Mouse (Mus musculus) thymus, postnatal 10 days (tissue): ENCODE measurements around the gene Gigyf1.
A peak's percentile ranks its signal among the peaks of the same experiment; 100 is the strongest.

Experiments
- DNase-seq, 2 experiments: peaks; one replicate each; pipeline ENCODE4 v3.0.0; 2021; ENCODE audit warnings: low spot score in 2 of 2

Gene Gigyf1

DNA sequence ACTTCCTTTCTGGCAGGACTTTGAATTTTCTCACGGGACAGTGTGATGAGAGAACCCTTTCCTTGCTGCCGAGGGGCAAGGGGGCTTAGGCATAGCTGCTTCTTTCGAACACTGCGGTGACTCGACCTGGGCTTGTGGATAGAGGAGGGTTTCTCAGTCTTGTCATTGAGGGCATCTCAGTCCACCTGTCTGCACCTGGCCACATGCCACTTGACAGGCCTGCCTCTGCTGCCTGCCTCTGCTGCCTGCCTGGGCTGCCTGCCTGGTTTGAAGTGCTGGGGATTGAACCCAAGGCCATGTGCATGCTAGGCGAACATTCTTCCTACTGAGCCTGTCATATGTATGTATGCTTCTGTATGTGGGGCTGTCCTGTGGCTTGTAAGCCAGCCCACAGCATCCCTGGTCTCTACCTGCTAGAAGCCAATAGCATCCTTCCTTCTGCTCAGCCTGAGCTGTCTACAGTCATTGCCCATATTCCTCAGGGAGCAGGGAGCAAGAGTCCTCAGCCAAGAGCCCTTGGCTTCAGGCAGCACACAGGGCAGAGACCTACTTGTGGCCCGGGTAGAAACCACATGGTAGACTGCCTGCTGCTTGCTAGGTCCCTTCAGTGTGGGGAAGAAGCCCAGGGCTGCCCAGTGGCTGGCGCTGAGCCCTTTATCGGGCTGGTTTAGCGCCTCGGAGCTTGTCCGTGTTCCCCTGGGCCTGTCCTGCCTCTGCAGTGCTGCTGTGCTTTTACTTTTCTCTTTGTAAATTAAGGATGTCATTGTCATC is 4.2 kb upstream of the Gigyf1 start:
- no peak for DNase-seq

DNA sequence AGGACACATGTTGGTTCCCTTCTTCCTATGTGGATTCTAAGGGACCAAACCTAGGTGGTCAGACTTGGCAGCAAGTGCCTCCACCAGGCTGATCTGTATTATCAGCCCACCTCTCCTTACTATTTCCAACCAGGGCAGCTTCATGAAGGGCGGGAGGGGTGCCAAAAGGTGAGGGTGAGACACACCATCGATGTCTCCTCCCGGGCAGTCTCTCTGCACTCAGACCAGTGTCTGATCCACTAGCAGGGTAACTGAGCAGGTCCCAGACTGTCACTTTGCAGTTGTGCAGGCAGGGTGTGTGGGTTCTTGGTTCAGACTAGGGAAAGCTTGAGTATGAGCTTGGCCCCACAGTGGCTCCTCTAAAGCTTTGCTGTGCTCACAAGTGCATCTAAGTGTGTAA is 3.5 kb upstream of the Gigyf1 start:
- DNase-seq, result no peak

GRCm38 (mm10) chr5:137519691-137520550 is 1.6 kb downstream of the Gigyf1 start:
- DNase-seq, result no peak

DNA sequence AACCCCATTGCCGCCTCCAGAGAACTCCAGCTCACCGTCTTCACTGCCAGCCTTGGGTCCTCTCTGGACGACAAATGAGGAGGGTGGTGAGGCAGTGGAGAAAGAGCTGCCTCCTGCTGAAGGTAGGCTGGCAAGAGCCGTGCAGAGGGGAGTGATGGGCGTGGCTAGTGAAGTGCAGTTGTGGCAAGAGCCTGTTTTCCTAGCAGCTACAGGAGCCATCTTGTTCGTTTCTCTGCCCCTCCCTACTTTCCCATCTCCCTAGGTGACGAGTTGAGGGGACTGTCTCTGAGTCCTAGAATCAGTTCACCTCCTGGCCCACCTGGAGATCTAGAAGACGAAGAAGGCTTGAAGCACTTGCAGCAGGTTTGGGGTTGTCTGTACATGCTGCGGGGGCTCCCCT is 3.5 kb downstream of the Gigyf1 start:
- no peak for DNase-seq

DNA sequence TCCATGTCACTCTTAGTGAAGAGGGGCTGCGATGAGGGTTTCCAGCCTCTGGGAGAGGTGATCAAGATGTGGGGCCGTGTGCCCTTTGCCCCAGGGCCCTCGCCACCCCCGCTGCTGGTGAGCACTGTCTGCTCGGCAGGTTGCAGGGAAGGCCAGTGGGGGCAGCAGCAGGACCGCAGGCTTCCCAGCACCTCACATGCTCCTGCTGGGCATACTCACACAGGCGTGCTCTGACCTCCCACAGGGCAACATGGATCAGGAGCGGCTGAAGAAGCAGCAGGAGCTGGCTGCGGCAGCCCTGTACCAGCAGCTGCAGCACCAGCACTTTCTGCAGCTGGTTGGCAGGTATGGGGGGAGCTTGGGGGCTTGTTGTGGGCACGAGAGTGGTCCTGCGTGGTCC is 4.4 kb downstream of the Gigyf1 start:
- no peak for DNase-seq

- no peak for DNase-seq
These were observed 5.3 kb downstream of the Gigyf1 start for GRCm38 (mm10) chr5:137523396-137524250.

DNA sequence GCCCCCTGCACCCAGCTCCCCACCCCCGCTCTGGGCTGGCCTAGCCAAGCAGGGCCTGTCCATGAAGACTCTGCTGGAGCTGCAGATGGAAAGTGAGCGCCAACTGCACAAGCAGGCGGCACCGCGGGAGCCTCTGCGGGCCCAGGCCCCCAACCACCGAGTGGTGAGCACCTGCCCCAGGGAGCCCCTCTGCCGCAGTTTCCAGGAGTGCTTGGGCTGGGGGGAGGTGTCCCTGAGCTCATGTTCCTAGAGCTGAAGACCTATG is 5.8 kb downstream of the Gigyf1 start:
- no peak for DNase-seq

GRCm38 (mm10) chr5:137524671-137525070 is 6.3 kb downstream of the Gigyf1 start:
- no peak for DNase-seq

DNA sequence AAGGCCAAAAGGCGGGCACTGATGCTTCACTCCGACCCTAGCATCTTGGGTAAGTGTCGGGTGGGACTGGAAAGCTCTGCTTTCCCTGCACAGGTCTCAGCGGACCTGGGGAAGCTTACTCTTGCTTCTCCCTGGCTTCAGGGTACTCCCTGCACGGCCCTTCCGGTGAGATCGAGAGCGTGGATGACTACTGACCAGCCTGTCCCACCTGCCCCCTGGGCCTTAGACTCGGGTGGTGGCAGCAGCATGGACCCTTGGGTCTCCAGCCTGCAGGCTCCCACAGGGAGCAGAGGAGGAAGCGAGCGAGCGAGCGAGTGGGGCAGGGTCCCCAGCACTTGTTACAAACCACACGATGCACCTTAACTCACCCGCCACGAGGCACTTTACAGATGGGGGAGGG is 7.2 kb downstream of the Gigyf1 start:
- DNase-seq, result no peak

DNA sequence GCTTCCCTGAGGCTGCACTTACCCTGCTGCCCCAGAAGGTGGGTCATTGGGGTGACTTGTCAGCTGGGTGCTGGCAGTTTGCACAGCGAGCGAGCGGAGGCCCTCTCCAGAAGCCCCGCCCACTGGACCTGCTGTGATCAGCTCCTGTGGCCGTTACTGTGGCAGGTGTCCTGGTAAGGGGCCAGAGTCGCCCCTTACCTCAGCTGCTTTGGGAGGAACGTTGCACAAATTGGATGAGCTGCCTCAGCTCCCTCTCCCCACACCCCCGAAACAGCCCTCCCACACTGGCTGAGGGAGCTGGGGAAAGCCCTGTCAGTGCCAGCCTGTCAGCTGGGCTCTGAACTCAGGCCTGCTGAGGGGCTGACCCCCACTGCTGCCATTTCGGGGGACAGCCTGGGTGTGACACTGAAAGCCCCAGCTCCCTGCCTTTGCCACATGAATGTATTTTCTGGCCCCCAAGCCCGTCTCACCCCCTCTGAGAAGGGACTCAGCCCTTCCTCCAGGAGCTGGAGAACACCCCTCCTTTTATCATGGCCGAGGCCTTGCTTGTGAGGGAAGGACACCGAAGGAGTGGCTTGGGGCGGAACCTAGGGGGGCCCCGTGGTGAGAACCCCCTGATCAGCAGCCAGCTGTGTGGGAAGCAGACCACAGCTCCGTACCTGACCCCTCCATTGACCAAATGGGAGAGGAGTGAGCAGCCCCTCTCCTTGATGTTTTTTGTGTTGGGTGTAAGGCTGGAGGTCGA is 8.0 kb downstream of the Gigyf1 start:
- no peak for DNase-seq

DNA sequence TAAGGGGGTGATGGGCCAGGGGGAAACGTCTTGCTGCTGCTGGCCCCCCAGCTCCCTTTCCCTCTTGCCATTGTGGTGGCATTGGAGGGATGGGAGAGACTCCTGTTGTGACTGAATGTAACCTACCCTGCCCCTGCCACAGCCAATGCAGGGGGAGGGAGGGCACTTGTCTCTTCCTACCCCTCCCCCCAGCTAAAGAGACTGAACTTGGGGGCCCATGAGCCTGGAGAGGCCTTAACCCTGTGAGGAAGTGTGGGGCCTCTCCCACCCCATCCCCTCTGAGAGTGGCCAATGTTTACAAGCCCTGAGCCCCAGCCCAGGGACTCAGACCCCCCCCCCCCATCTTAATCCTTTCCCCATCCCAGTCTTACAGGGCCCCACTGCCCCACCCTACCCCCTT is 9.1 kb downstream of the Gigyf1 start:
- DNase-seq, result no peak

DNA sequence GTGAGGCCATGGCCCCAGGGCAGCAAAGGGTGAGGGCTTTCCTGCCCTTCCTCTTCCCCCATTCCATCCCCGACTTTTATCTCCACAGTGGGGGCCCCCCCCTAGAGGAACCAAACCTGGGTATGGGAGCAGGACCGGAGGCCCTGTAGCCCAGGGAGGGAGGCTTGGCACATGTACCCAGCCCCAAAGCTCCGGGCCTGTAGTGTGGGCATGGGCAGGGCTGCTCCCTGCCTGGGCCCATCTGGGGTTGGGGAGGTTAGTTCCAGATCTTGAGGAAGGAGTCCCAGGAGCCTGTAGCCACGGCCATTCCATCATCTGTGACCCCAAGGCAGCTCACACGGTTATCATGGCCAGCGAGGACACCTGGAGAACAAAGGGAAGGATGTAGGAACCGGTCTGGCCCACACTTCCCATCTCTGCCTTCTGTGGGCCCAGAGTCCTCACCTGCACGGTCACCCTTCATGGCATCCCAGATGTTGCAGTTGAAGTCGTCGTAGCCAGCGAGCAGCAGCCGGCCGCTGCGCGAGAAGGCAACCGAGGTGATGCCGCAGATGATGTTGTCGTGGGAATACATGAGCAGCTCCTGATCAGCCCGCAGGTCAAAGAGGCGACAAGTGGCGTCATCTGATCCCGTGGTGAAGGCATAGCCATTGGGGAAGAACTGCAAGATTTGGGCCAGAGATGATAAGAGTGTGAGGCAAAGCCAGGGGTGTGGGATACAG is 10.1 kb downstream of the Gigyf1 start:
- DNase-seq, result no peak

- no peak for DNase-seq
These were observed 11.1 kb downstream of the Gigyf1 start for GRCm38 (mm10) chr5:137529221-137529995.

DNA sequence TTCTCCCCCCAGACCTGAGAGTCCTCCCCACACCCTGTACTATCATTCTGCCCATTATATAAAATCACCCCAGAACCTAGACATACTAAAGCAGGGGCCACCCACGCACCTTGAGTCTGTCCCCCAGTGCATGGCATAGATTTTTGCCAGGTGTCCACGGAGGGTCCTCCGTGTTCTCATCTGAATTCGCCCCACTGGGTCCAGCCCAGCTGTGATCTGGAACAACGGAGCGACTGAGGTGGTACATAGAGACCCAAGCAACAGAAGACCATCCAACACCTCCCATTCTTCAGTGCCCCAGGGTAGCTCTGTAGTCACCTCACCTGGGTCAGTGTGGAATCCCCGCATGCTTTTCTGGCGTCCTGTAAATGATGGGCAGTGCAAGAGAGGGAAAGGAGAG is 11.7 kb downstream of the Gigyf1 start:
- no peak for DNase-seq

- DNase-seq, result no peak
These were observed 12.5 kb downstream of the Gigyf1 start for GRCm38 (mm10) chr5:137530588-137531413.

GRCm38 (mm10) chr5:137531414-137532130 is 13.2 kb downstream of the Gigyf1 start:
- DNase-seq, result peak; percentile 61 to 68

GRCm38 (mm10) chr5:137532131-137532807 is 13.9 kb downstream of the Gigyf1 start:
- no peak for DNase-seq

- no peak for DNase-seq
These were observed 14.4 kb downstream of the Gigyf1 start for GRCm38 (mm10) chr5:137532808-137533116.
